Mouse (Mus musculus): Measurements from ENCODE around the gene Tifab. TPM values are rescaled to one million over a fixed set of nuclear protein-coding genes. Genes with fewer than 3 reads are reported as not detected.

Tifab gene
- polyA plus RNA-seq, 1 experiment from 2014 or later = 0.72 TPM

Other genes with a start within 250 kb of the Tifab start
- 141 and 152 TPM in 2 replicates for gene H2afy, start 42.5 kb downstream of the Tifab start, polyA plus RNA-seq (2016; fragmentation: Nextera tagmentation; extraction: Ambion mirVana)
- gene Neurog1, start 73.3 kb upstream of the Tifab start, polyA plus RNA-seq (2016; fragmentation: Nextera tagmentation; extraction: Ambion mirVana) = not detected in 2 replicates
- gene Cxcl14, start 117.7 kb upstream of the Tifab start, polyA plus RNA-seq (2016; fragmentation: Nextera tagmentation; extraction: Ambion mirVana) = 1.4 and 1.6 TPM in 2 replicates
- gene Gm3045, start 247.7 kb upstream of the Tifab start, polyA plus RNA-seq (2016; fragmentation: Nextera tagmentation; extraction: Ambion mirVana) = not detected in 2 replicates